Mouse (Mus musculus) forebrain, embryonic 14.5 days (tissue): ENCODE data around the gene Cnr2. TPM values are rescaled to one million over a fixed set of nuclear protein-coding genes. Genes with fewer than 3 reads are reported as not detected.
"Not testable (repeated sequence)": the region's sequence is repeated elsewhere in the genome, so short reads cannot be mapped to it uniquely, and the experiment has no call there.

Experiments
- ATAC-seq: fragments of 200-750 bp; cut with Nextera tagmentation; 2 replicates; pipeline ENCODE4 v1.8.0; 2017; ENCODE audit warnings: mild to moderate bottlenecking, moderate library complexity
- DNase-seq: peaks from one replicate; pipeline ENCODE4 v3.0.0-alpha.2; 2015; ENCODE audit warnings: low spot score
- H3K27ac ChIP-seq: fragments of 300-500 bp; sonication (generic); 2 replicates; pipeline ENCODE4 v1.5.1; 2014; ENCODE audit warnings: low read depth, mild to moderate bottlenecking, control low read depth, low read length, moderate library complexity
- H3K27me3 ChIP-seq: fragments of 300-500 bp; sonication (generic); replicated peaks from 2 replicates; pipeline ENCODE4 v1.6.1; 2014; ENCODE audit warnings: low read length, control low read depth, mixed read lengths; ENCODE audit not compliant: control insufficient read depth, insufficient read depth
- H3K36me3 ChIP-seq: fragments of 300-500 bp; sonication (generic); 2 replicates; pipeline ENCODE4 v1.6.1; 2014; ENCODE audit warnings: low read length, control low read depth; ENCODE audit not compliant: control insufficient read depth, insufficient read depth
- H3K4me1 ChIP-seq: fragments of 300-500 bp; sonication (generic); 2 replicates; pipeline ENCODE4 v1.6.1; 2014; ENCODE audit warnings: antibody characterized with exemption, low read length, control low read depth; ENCODE audit not compliant: control insufficient read depth, insufficient read depth
- H3K4me2 ChIP-seq: fragments of 300-500 bp; sonication (generic); 2 replicates; pipeline ENCODE4 v1.6.1; 2014; ENCODE audit warnings: mild to moderate bottlenecking, control low read depth, low read length
- H3K4me3 ChIP-seq: fragments of 300-500 bp; sonication (generic); 2 replicates; pipeline ENCODE4 v1.5.1; 2014; ENCODE audit warnings: low read depth, low read length, control low read depth
- H3K9ac ChIP-seq: fragments of 300-500 bp; sonication (generic); 2 replicates; pipeline ENCODE4 v1.6.1; 2014; ENCODE audit warnings: mild to moderate bottlenecking, low read length, control low read depth, moderate library complexity
- H3K9me3 ChIP-seq: fragments of 300-500 bp; sonication (generic); replicated peaks from 2 replicates; pipeline ENCODE4 v1.6.1; 2016; ENCODE audit warnings: low read length, control low read depth, mixed read lengths; ENCODE audit not compliant: control insufficient read depth
- WGBS: fragments of 180-500 bp; shearing (Covaris S2); extraction: QIAGEN DNeasy Blood & Tissue Kit; methylation state at CpG from one replicate; pipeline ENCODE4 v1.1.7; 2014; 5-methylcytosine and 5-hydroxymethylcytosine counted together
- polyA plus RNA-seq: library from polyadenylated mRNA; unstranded; fragments of >200 nt; fragmentation: Nextera tagmentation; extraction: Ambion mirVana; gene quantifications from 2 replicates; pipeline ENCODE4 v1.2.1, GENCODE M21; 2014

The Cnr2 gene
- polyA plus RNA-seq, 1 experiment from 2014 or later, result 0.10 TPM

DNA sequence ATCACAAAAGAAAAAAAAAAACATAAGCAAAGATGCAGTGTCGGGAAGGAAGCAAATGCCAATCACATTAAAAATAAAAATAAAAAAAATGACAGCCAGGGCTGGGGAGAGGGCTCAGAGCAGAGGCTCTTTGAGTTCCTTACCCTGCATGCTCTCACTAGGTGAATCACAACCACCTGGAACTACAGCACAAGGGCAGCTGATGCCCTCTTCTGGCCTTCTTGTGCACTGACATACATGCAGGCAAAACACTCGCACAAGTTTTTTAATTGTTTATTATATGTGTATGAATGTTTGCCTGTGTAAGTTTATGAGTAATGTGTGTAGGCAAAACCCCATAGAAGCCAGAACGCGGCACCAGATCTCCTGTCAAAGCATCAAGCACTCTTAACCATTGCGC, 36.6 kb downstream of the Cnr2 start:
- H3K36me3 ChIP-seq, result peaks cover 41% of the 10 kb centered on the region
- H3K4me2 ChIP-seq, result no peak overlapping the region
- no peak overlapping the region for H3K4me3 ChIP-seq
- no peaks in the 10 kb centered on the region for H3K9me3 ChIP-seq
- H3K27me3 ChIP-seq, result no peaks in the 10 kb centered on the region
- ATAC-seq, result no peak
- peak; percentile 47 for DNase-seq
- no peak overlapping the region for H3K9ac ChIP-seq
- no peaks in the 10 kb centered on the region for H3K4me1 ChIP-seq
- H3K27ac ChIP-seq, result no peak overlapping the region
- WGBS, result 71% methylated on average over 5 of the region's 5 CpGs

DNA sequence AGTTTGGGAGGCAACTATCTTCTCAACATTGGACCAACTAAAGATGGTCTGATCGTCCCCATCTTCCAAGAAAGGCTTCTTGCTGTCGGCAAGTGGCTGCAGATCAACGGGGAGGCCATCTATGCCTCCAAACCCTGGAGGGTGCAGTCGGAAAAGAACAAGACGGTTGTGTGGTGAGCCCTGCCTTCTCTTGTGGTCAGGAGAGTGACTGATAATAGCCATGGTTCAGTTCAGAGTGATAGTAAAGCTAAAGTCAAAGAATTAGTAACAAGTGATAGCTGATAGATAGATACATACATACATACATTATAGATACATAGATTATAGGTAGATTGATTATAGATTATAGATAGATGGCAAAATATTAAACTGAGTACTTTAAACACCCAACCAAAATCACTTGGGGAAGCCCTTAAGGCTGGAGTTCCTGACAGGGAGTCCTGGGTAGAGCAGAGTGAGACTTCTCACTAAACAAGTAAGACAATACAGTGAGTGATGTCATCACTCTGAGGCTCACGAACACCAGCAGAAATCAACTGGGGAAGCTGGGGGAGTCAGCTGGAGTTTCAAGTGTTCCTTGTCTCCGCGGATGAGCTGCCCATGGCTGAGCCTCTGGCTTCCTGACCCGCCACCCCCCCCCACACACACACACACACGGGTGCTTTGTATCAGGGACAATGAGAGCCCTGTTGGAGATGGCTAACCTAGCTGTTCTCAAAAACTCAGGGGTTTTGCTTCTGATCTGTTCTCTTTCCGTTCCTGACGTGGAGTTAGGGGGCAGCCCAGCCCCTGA, 39.7 kb downstream of the Cnr2 start:
- no peaks in the 10 kb centered on the region for H3K27me3 ChIP-seq
- no peak overlapping the region for H3K27ac ChIP-seq
- peaks cover 63% of the 10 kb centered on the region for H3K36me3 ChIP-seq
- no peaks in the 10 kb centered on the region for H3K9me3 ChIP-seq
- ATAC-seq (no peak), DNase-seq (no peak)
- H3K4me1 ChIP-seq, result no peaks in the 10 kb centered on the region
- H3K4me3 ChIP-seq, result no peak overlapping the region
- WGBS, result 47% methylated on average over 12 of the region's 12 CpGs
- no peak overlapping the region for H3K4me2 ChIP-seq
- no peak overlapping the region for H3K9ac ChIP-seq

DNA sequence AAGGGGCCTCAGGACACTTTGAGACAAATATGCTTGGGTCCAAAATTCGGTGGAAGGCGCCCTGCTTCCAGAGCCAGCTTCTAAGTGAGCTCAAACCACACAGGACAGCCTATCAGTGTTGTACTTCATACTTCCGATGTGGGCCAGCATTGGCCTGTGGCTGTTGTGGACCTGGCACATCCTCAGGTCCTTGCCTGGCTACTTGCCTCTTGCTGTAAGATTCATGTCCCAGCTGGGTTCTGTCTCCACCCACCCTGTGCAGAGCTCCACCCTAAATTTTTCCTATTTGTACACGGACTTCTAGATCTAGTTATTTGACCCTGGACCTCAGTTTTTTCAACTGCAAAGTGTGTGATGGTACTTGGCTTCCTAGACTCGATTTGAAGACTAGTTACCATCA, 40.3 kb downstream of the Cnr2 start:
- no peaks in the 10 kb centered on the region for H3K4me1 ChIP-seq
- no peaks in the 10 kb centered on the region for H3K27me3 ChIP-seq
- H3K27ac ChIP-seq, result no peak overlapping the region
- no peak overlapping the region for H3K9ac ChIP-seq
- no peak overlapping the region for H3K4me2 ChIP-seq
- DNase-seq, result no peak
- H3K9me3 ChIP-seq, result no peaks in the 10 kb centered on the region
- ATAC-seq, result no peak
- H3K36me3 ChIP-seq, result peaks cover 60% of the 10 kb centered on the region
- WGBS, result 72% methylated on average over 5 of the region's 5 CpGs
- H3K4me3 ChIP-seq, result no peak overlapping the region

DNA sequence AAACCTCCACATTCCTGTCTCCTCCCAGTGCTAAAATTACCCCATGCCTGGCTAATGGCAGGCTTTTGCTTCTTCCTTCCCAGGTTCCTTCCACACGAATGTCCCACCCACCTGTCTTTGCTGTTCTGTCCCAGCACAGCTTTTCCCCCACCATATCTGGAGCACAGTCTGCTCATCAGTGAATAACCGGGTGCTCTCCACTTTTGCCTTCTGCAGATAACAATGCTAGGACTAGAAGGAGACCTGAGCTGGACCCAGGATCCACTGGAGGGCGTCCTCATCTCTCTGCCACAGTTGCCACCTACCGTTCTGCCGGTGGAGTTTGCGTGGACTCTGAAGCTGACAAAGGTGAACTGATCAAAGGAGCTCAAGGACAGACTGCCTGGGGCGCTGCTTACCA, 43.7 kb downstream of the Cnr2 start:
- H3K36me3 ChIP-seq, result peaks cover 44% of the 10 kb centered on the region

DNA sequence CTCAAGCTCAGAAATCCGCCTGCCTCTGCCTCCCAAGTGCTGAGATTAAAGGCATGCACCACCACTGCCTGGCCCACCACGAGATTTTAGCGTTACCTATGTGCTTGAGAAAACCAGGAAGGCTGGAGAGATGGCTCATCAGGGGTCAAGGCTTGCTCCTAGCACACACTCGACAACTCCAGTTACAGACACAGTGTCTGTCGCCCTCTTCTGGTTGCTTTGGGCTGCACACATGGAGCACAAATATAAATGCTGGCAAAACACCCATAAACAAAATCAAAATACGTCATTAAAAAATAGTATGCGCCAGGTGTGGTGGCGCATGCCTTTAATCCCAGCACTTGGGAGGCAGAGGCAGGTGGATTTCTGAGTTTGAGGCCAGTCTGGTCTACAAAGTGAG, 45.8 kb downstream of the Cnr2 start:
- H3K4me2 ChIP-seq, ATAC-seq, H3K9me3 ChIP-seq, H3K27me3 ChIP-seq, H3K4me3 ChIP-seq, H3K27ac ChIP-seq, H3K4me1 ChIP-seq, H3K9ac ChIP-seq, DNase-seq: not testable (repeated sequence)
- H3K36me3 ChIP-seq, result peaks cover 30% of the 10 kb centered on the region
- 79% methylated on average over 8 of the region's 8 CpGs for WGBS

More for the DNA sequence above, 43.7 kb downstream of the Cnr2 start:
- no peak for DNase-seq
- no peak for ATAC-seq
- no peaks in the 10 kb centered on the region for H3K27me3 ChIP-seq
- H3K4me3 ChIP-seq, result no peak overlapping the region
- H3K9ac ChIP-seq, result no peak overlapping the region
- H3K27ac ChIP-seq, result no peak overlapping the region
- no peaks in the 10 kb centered on the region for H3K4me1 ChIP-seq
- H3K4me2 ChIP-seq, result no peak overlapping the region
- H3K9me3 ChIP-seq, result no peaks in the 10 kb centered on the region
- 89% methylated on average over 7 of the region's 7 CpGs for WGBS

DNA sequence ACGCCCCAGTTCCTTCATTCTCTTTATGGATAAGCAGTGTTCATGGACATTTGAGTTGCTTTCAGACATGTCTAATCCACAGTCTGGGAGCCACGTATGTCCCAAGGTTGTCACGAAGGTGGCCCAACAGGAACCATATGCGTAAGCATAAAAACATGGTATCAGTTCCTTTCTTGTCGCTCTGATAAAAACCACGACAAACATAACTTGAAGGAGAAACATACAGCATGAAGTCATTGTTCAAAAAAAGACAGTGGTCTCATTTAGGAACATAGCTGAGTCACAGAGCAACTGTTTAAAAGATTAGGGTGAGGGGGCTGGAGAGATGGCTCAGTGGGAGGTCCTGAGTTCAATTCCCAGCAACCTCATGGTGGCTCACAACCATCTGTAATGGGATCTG, 47.0 kb downstream of the Cnr2 start:
- DNase-seq (no peak), ATAC-seq (no peak)
- Histone ChIP-seq H3K9me3 (no peaks in the 10 kb centered on the region), H3K27me3 (no peaks in the 10 kb centered on the region), H3K36me3 (peaks cover 25% of the 10 kb centered on the region; the same call in 1 of the 2 replicates), H3K4me3 (no peak overlapping the region), H3K4me1 (peaks cover 4% of the 10 kb centered on the region), H3K4me2 (no peak overlapping the region), H3K27ac (no peak overlapping the region), H3K9ac (no peak overlapping the region)
- 88% methylated on average over 6 of the region's 6 CpGs for WGBS

DNA sequence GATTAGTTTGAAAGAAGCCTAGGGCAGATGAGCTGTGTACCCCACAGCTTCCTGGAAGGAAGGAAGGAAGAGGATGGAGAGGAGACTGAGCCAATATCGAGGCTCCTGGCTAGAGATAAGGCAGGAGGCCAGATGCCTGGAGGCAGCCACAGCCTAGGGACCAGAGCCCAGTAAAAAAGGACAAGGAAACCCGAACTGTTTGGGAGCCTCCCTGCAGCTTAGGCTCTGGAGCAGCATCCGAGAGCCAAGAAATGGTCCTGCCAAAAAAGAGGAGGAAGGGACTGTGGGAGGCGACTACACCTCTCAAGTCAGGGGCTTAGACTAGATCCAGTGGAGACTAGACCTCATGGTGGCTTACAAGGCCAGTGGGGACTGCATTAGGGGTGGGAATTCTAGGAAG, 48.2 kb downstream of the Cnr2 start:
- H3K4me1 ChIP-seq, result peaks cover 4% of the 10 kb centered on the region
- H3K9ac ChIP-seq, result no peak overlapping the region
- 59% methylated on average over 4 of the region's 4 CpGs for WGBS
- 0 out of 2 replicates have a peak, but pooled peaks cover 17% of the 10 kb centered on the region for H3K36me3 ChIP-seq
- H3K4me2 ChIP-seq, result no peak overlapping the region
- ATAC-seq (no peak), DNase-seq (no peak)
- no peaks in the 10 kb centered on the region for H3K9me3 ChIP-seq
- H3K4me3 ChIP-seq, result no peak overlapping the region
- no peak overlapping the region for H3K27ac ChIP-seq
- H3K27me3 ChIP-seq, result no peaks in the 10 kb centered on the region

DNA sequence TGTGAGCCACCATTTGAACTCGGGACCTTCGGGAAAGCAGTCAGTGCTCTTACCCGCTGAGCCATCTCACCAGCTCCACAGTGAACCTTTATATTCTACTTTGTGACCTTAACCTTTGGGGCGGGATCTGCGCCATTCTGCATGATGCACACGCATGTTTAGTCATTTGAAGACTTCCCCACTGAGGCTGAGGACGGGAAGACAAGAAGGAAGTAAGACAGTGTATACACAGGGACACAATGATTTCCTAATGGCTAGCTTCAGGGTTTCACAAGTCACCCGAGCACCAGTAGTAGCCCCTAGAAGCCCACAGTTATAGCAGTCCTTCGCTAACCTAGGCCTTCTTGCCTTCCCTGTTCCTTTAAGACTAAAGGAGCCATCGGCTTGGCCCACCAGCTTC, 50.5 kb downstream of the Cnr2 start:
- DNase-seq (no peak), ATAC-seq (no peak)
- Histone ChIP-seq H3K27me3 (no peaks in the 10 kb centered on the region), H3K4me2 (peak overlapping the region; percentile 84), H3K9me3 (no peaks in the 10 kb centered on the region), H3K36me3 (0 out of 2 replicates have a peak, but pooled peaks cover 4% of the 10 kb centered on the region), H3K4me1 (peaks cover 4% of the 10 kb centered on the region), H3K4me3 (peak overlapping the region; percentile 75), H3K27ac (0 out of 2 replicates have a peak overlapping the region, but pooled peaks have one; percentile 23), H3K9ac (peak overlapping the region; percentile 83; the same call in 1 of the 2 replicates)
- 76% methylated on average over 10 of the region's 10 CpGs for WGBS

DNA sequence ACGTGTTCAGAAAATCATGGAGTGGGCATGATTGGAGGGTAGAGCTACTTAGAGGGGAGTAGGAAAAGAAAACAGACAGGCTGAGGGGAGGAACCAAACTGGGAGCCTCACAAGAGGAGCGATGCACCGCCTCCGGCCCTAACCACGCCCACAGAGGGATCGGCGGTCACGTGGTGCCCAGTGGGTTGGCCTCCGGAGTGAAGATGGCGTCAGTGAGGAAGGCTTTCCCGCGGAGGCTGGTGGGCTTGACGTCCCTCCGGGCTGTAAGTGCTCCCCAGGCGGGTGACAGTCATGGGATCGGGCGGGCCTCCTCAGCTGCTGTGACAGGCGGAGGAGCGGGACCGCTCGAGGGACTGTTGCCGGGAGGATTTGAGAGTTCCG, 51.1 kb downstream of the Cnr2 start, which contains the start of gene Hmgcl:
Gene Hmgcl, plus strand, starts transcription at position 171 of the 381 bp plus-strand sequence.
- H3K36me3 ChIP-seq, result peaks cover under 1% of the 10 kb centered on the region; the same call in 1 of the 2 replicates
- H3K9ac ChIP-seq, result peak within 1 kb of the TSS; percentile 83
- WGBS, result under 1% methylated on average over 23 of the region's 23 CpGs
- ATAC-seq, result peak; percentile 97
- H3K4me1 ChIP-seq, result peaks cover 4% of the 10 kb centered on the region
- peak within 1 kb of the TSS; percentile 75 for H3K4me3 ChIP-seq
- H3K4me2 ChIP-seq, result peak within 1 kb of the TSS; percentile 84
- H3K27me3 ChIP-seq, result no peaks in the 10 kb centered on the region
- no peaks in the 10 kb centered on the region for H3K9me3 ChIP-seq
- 0 out of 2 replicates have a peak within 1 kb of the TSS, but pooled peaks have one; percentile 23 for H3K27ac ChIP-seq
- DNase-seq, result peak; percentile 97
